In genomic region chr14:110663231-110663630, GRCm38 (mm10) we compare ENCODE assay signal across 24 mouse cellular contexts.
DNase-seq lines count a peak whose midpoint lies in the region; ATAC-seq and TF ChIP-seq lines count a peak whose summit lies in the region.
"Had no signal": no experiment of that assay in that cellular context is flagged by ENCODE, and none has a peak within 500 bp of the region (broad histone marks: within the 10 kb centered on the region; RNA-seq: fewer than 3 reads in every experiment).

No protein-coding gene starts in this region.

- no peak overlapping the region for H3K9ac ChIP-seq in limb, embryonic 14.5 days (ENCODE audit: low read depth, low read length, severe bottlenecking)
- no peak overlapping the region for H3K9ac ChIP-seq in lung, embryonic 15.5 days
- H3K9ac ChIP-seq in lung, postnatal 0 days (replicated peaks; ENCODE audit: low read depth): no peak overlapping the region
- H3K9ac ChIP-seq: embryonic facial prominence, embryonic 12.5 days; embryonic facial prominence, embryonic 15.5 days; forebrain, embryonic 12.5 days had no signal

- TF ChIP-seq POLR2A in limb, embryonic 14.5 days (IDR thresholded peaks at IDR 0.05; ENCODE audit: borderline replicate concordance, extremely low read depth, insufficient read depth, insufficient read length): no peak
- TF ChIP-seq POLR2A in lung, adult 2 months (IDR thresholded peaks at IDR 0.05; ENCODE audit: borderline replicate concordance, extremely low read depth, low read depth, low read length): no peak
- TF ChIP-seq POLR2A in brain, embryonic 14.5 days (IDR thresholded peaks at IDR 0.05; ENCODE audit: borderline replicate concordance, extremely low read depth, insufficient read depth, insufficient read length, poor library complexity, severe bottlenecking): no peak

- 61% methylated on average over 2 of the region's 2 CpGs for WGBS in limb, embryonic 14.5 days
- WGBS in limb, embryonic 10.5 days: 82% methylated on average over 2 of the region's 2 CpGs
- WGBS in lung, embryonic 15.5 days: 33% methylated on average over 2 of the region's 2 CpGs
- 32% methylated on average over 2 of the region's 2 CpGs for WGBS in lung, postnatal 0 days
- WGBS in lung, adult 2 months: 34% methylated on average over 2 of the region's 2 CpGs

- ATAC-seq in limb, embryonic 14.5 days (ENCODE audit: low FRiP score, low read depth): no peak
- peak; percentile 65; the same call in 1 of the 2 replicates for ATAC-seq in lung, embryonic 15.5 days (ENCODE audit: borderline replicate concordance, extremely low read depth, low FRiP score, low TSS enrichment)
- no peak for ATAC-seq in lung, postnatal 0 days
- ATAC-seq: forebrain, embryonic 14.5 days; forebrain, embryonic 16.5 days had no signal

- H3K9me3 ChIP-seq in limb, embryonic 14.5 days (ENCODE audit: control insufficient read depth, low read length): no peaks in the 10 kb centered on the region
- H3K9me3 ChIP-seq in limb, embryonic 10.5 days (replicated peaks): no peaks in the 10 kb centered on the region
- H3K9me3 ChIP-seq in lung, embryonic 15.5 days: no peaks in the 10 kb centered on the region
- H3K9me3 ChIP-seq in lung, postnatal 0 days (ENCODE audit: low read length): no peaks in the 10 kb centered on the region
- H3K9me3 ChIP-seq: embryonic facial prominence, embryonic 12.5 days; embryonic facial prominence, embryonic 15.5 days; forebrain, embryonic 10.5 days; forebrain, embryonic 12.5 days had no signal

- no peaks in the 10 kb centered on the region for H3K27me3 ChIP-seq in limb, embryonic 14.5 days (ENCODE audit: control insufficient read depth, insufficient read depth, low read length)
- no peaks in the 10 kb centered on the region for H3K27me3 ChIP-seq in limb, embryonic 10.5 days (ENCODE audit: low read depth, poor library complexity, severe bottlenecking)
- H3K27me3 ChIP-seq in lung, embryonic 15.5 days: no peaks in the 10 kb centered on the region
- H3K27me3 ChIP-seq in lung, postnatal 0 days (replicated peaks; ENCODE audit: insufficient read depth, low read length): no peaks in the 10 kb centered on the region
- H3K27me3 ChIP-seq: embryonic facial prominence, embryonic 12.5 days; embryonic facial prominence, embryonic 15.5 days; forebrain, embryonic 12.5 days had no signal

- peak; percentile 36 for DNase-seq in limb, embryonic 14.5 days (ENCODE audit: low spot score)
- DNase-seq in limb, embryonic 10.5 days (ENCODE audit: low spot score): no peak
- no peak for DNase-seq in lung, postnatal 14 days
- DNase-seq in lung, postnatal 0 days (ENCODE audit: low spot score): peak; percentile 8
- DNase-seq in lung, adult 2 months: no peak
- DNase-seq in brain, embryonic 14.5 days (ENCODE audit: low read depth): peak; percentile 6
- DNase-seq in cerebellum, adult 8-10 months: no peak
- DNase-seq: adrenal gland, adult 2 months; adrenal gland, postnatal 10 days; adrenal gland, postnatal 25 days; cerebellum, adult 11-12 months; cerebellum, adult 2 months; cerebellum, adult 9-11 months; cerebellum, postnatal 14 days; cerebellum, postnatal 36 days; embryo, embryonic 11 days had no signal

- H3K27ac ChIP-seq in limb, embryonic 14.5 days (replicated peaks; ENCODE audit: low read depth, low read length): no peak overlapping the region
- H3K27ac ChIP-seq in limb, embryonic 10.5 days: no peak overlapping the region
- H3K27ac ChIP-seq in lung, embryonic 15.5 days: no peak overlapping the region
- H3K27ac ChIP-seq in lung, postnatal 0 days (ENCODE audit: low read length): no peak overlapping the region
- H3K27ac ChIP-seq: embryonic facial prominence, embryonic 12.5 days; embryonic facial prominence, embryonic 15.5 days; forebrain, embryonic 10.5 days; forebrain, embryonic 12.5 days had no signal

- no peaks in the 10 kb centered on the region for H3K4me1 ChIP-seq in limb, embryonic 14.5 days (ENCODE audit: control insufficient read depth, insufficient read depth, low read length)
- no peaks in the 10 kb centered on the region for H3K4me1 ChIP-seq in limb, embryonic 10.5 days
- H3K4me1 ChIP-seq in lung, embryonic 15.5 days: no peaks in the 10 kb centered on the region
- H3K4me1 ChIP-seq in lung, postnatal 0 days (ENCODE audit: insufficient read depth, low read depth, low read length): no peaks in the 10 kb centered on the region
- no peaks in the 10 kb centered on the region for H3K4me1 ChIP-seq in lung, adult 2 months (ENCODE audit: control insufficient read depth, insufficient read depth, low read length)
- H3K4me1 ChIP-seq: embryonic facial prominence, embryonic 12.5 days; embryonic facial prominence, embryonic 15.5 days; forebrain, embryonic 10.5 days; forebrain, embryonic 12.5 days had no signal

- no peak for TF ChIP-seq CTCF in lung, postnatal 0 days (IDR thresholded peaks at IDR 0.05)
- TF ChIP-seq CTCF in lung, adult 2 months (IDR thresholded peaks at IDR 0.05; ENCODE audit: insufficient read depth, low read length): no peak
- TF ChIP-seq CTCF in brain, embryonic 14.5 days (IDR thresholded peaks at IDR 0.05; ENCODE audit: borderline replicate concordance, extremely low read depth, insufficient read depth, insufficient read length): no peak

- H3K4me3 ChIP-seq in limb, embryonic 14.5 days (replicated peaks; ENCODE audit: low read length): no peak overlapping the region
- no peak overlapping the region for H3K4me3 ChIP-seq in limb, embryonic 10.5 days
- H3K4me3 ChIP-seq in lung, embryonic 15.5 days: no peak overlapping the region
- no peak overlapping the region for H3K4me3 ChIP-seq in lung, postnatal 0 days (ENCODE audit: low read depth, low read length)
- no peak overlapping the region for H3K4me3 ChIP-seq in lung, adult 2 months (replicated peaks; ENCODE audit: extremely low read depth, low read depth, low read length)
- H3K4me3 ChIP-seq: embryonic facial prominence, embryonic 12.5 days; embryonic facial prominence, embryonic 15.5 days; erythroblast, embryonic 14.5 days; forebrain, embryonic 10.5 days; forebrain, embryonic 12.5 days had no signal

- TF ChIP-seq EP300 in lung, postnatal 0 days (IDR thresholded peaks at IDR 0.05): no peak

- no peak overlapping the region for H3K4me2 ChIP-seq in limb, embryonic 14.5 days (replicated peaks; ENCODE audit: low read depth, low read length, severe bottlenecking)
- H3K4me2 ChIP-seq in lung, embryonic 15.5 days: no peak overlapping the region
- H3K4me2 ChIP-seq in lung, postnatal 0 days (replicated peaks; ENCODE audit: low read depth, low read length): no peak overlapping the region
- H3K4me2 ChIP-seq: embryonic facial prominence, embryonic 12.5 days; embryonic facial prominence, embryonic 15.5 days; forebrain, embryonic 12.5 days had no signal

- H3K36me3 ChIP-seq in limb, embryonic 14.5 days (ENCODE audit: control insufficient read depth, insufficient read depth, low read length): no peaks in the 10 kb centered on the region
- no peaks in the 10 kb centered on the region for H3K36me3 ChIP-seq in limb, embryonic 10.5 days
- H3K36me3 ChIP-seq in lung, embryonic 15.5 days: no peaks in the 10 kb centered on the region
- no peaks in the 10 kb centered on the region for H3K36me3 ChIP-seq in lung, postnatal 0 days (ENCODE audit: insufficient read depth, low read length)
- H3K36me3 ChIP-seq: embryonic facial prominence, embryonic 12.5 days; embryonic facial prominence, embryonic 15.5 days; forebrain, embryonic 10.5 days; forebrain, embryonic 12.5 days had no signal

Comparison
In these comparisons a context has a peak if more than half of its experiments do, and no peak if none do; other contexts are left out.
1. DNase-seq: peak in limb, embryonic 14.5 days (single experiment), lung, postnatal 0 days (single experiment) and brain, embryonic 14.5 days (single experiment); none in limb, embryonic 10.5 days (single experiment), lung, postnatal 14 days (single experiment), lung, adult 2 months (single experiment) and cerebellum, adult 8-10 months (single experiment).